Mouse (Mus musculus): ENCODE data around the gene Tmem235. TPM values are rescaled to one million over a fixed set of nuclear protein-coding genes. Genes with fewer than 3 reads are reported as not detected.

Gene Tmem235
- polyA plus RNA-seq, 1 experiment = not detected

- Histone ChIP-seq H3K4me1 (ENCODE audit: control insufficient read depth, insufficient read depth, insufficient read length) (no peaks in the 10 kb centered on the region), H3K4me3 (ENCODE audit: extremely low read depth, insufficient read depth, insufficient read length) (no peak overlapping the region), H3K36me3 (ENCODE audit: control insufficient read depth, insufficient read depth, low read length) (no peaks in the 10 kb centered on the region), H3K27ac (ENCODE audit: insufficient read depth, low read length) (no peak overlapping the region), H3K27me3 (ENCODE audit: control insufficient read depth, insufficient read depth, low read length) (peaks cover 3% of the 10 kb centered on the region; the same call in 1 of the 2 replicates)
- WGBS = 83% methylated on average over 11 of the region's 11 CpGs
- no peak for TF ChIP-seq POLR2A (IDR thresholded peaks at IDR 0.05; ENCODE audit: low read depth, low read length)
- no peak for TF ChIP-seq CTCF (IDR thresholded peaks at IDR 0.05; ENCODE audit: extremely low read depth, insufficient read depth, insufficient read length, insufficient replicate concordance)
- DNase-seq (ENCODE audit: low read depth in 1 of 2, low spot score in 2 of 2) = no peak
Observed at GRCm38 (mm10) chr11:117863174-117863856, 2.8 kb downstream of the Tmem235 start.

DNA sequence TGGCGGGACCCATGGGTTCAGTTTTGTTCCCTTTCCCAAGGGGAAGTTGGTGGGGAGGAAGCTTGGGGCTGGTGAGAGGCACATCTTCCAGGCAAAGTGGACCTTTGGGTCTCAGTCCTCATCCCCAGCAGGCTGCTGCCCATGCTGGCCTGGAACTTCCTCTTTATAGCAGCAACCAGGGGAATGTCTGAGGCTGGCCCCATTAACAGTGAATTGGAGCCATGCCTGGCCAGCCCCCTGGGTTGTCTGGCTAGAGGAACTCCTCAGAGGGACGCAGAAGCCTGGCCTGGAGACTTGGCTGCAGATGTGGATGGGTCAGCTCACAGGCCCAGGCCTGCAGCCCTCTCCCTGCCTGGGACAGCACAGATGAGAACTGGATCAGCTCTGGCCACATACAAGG, 4.3 kb downstream of the Tmem235 start:
- H3K27me3 ChIP-seq (ENCODE audit: control insufficient read depth, insufficient read depth, low read length) = peaks cover 3% of the 10 kb centered on the region; the same call in 1 of the 2 replicates
- no peak overlapping the region for H3K4me3 ChIP-seq (ENCODE audit: extremely low read depth, insufficient read depth, insufficient read length)
- H3K36me3 ChIP-seq (ENCODE audit: control insufficient read depth, insufficient read depth, low read length) = no peaks in the 10 kb centered on the region
- H3K4me1 ChIP-seq (ENCODE audit: control insufficient read depth, insufficient read depth, insufficient read length) = no peaks in the 10 kb centered on the region
- DNase-seq (ENCODE audit: low read depth in 1 of 2, low spot score in 2 of 2) = no peak
- WGBS = 33% methylated on average over 2 of the region's 2 CpGs
- TF ChIP-seq CTCF (IDR thresholded peaks at IDR 0.05; ENCODE audit: extremely low read depth, insufficient read depth, insufficient read length, insufficient replicate concordance) = no peak
- no peak for TF ChIP-seq POLR2A (IDR thresholded peaks at IDR 0.05; ENCODE audit: low read depth, low read length)
- no peak overlapping the region for H3K27ac ChIP-seq (ENCODE audit: insufficient read depth, low read length)

DNA sequence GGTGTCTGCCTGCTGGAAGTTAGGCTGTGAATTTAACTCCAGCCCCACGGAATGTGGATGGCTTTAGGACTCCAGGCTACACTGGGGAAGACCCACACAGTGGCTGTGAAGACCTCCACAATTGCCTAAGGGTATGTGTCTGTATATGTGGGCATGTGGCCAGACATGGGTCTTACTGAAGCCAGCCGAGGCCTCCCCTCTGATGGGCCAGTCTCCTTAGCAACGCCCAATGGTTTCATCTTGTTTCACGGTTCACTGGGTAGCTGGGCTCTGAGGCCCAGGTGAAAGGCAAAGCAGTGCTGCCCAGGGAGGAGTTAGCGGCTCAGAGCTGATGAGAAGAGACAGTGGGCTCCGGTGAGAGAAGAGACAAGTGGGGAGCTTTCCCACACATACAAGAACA, 5.4 kb downstream of the Tmem235 start:
- Histone ChIP-seq H3K4me3 (ENCODE audit: extremely low read depth, insufficient read depth, insufficient read length) (no peak overlapping the region), H3K27ac (ENCODE audit: insufficient read depth, low read length) (no peak overlapping the region), H3K36me3 (ENCODE audit: control insufficient read depth, insufficient read depth, low read length) (no peaks in the 10 kb centered on the region), H3K4me1 (ENCODE audit: control insufficient read depth, insufficient read depth, insufficient read length) (peaks cover 3% of the 10 kb centered on the region; the same call in 1 of the 2 replicates), H3K27me3 (ENCODE audit: control insufficient read depth, insufficient read depth, low read length) (no peaks in the 10 kb centered on the region)
- TF ChIP-seq CTCF (IDR thresholded peaks at IDR 0.05; ENCODE audit: extremely low read depth, insufficient read depth, insufficient read length, insufficient replicate concordance) = no peak
- no peak for TF ChIP-seq POLR2A (IDR thresholded peaks at IDR 0.05; ENCODE audit: low read depth, low read length)
- WGBS = 72% methylated on average over 6 of the region's 6 CpGs
- DNase-seq (ENCODE audit: low read depth in 1 of 2, low spot score in 2 of 2) = no peak

DNA sequence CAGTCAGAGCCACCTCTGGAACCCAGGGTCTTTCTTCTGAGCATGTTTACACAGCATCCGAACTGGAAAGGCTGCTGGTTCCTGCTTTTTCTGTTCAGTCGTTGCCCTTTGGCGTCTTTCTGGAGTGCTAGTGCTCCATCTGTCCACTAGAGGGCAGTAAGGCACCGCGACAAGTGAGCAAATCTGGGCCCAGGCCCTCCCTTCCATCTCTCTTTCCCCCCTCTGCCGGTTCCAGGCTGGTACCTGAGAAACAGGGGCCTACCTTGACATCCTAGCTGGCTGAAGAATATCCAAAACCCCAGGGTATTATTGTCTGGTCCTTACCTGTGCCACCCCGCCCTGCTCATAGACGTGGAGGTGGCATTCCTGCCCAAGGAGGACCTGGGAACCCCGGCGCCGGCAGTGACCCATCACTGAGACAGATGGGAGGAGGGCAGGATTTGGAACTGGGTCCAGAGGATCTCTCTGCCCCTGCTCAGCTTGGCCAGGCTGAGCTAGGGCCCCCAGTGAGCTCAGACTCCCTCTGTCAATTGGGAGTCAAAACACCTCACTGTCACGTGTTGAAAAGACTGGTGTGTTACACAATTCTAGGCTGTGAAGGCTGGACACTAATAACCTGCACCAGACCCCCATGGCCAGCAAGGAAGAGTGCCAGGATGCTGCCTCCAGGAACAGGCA, 10.3 kb downstream of the Tmem235 start:
- TF ChIP-seq POLR2A (IDR thresholded peaks at IDR 0.05; ENCODE audit: low read depth, low read length) (no peak), CTCF (IDR thresholded peaks at IDR 0.05; ENCODE audit: extremely low read depth, insufficient read depth, insufficient read length, insufficient replicate concordance) (peak; percentile 96)
- DNase-seq (ENCODE audit: low read depth in 1 of 2, low spot score in 2 of 2) = peak; percentile 63 to 64
- Histone ChIP-seq H3K4me1 (ENCODE audit: control insufficient read depth, insufficient read depth, insufficient read length) (peaks cover 21% of the 10 kb centered on the region; the same call in 1 of the 2 replicates), H3K27me3 (ENCODE audit: control insufficient read depth, insufficient read depth, low read length) (no peaks in the 10 kb centered on the region), H3K27ac (ENCODE audit: insufficient read depth, low read length) (peak overlapping the region; percentile 92), H3K36me3 (ENCODE audit: control insufficient read depth, insufficient read depth, low read length) (no peaks in the 10 kb centered on the region), H3K4me3 (ENCODE audit: extremely low read depth, insufficient read depth, insufficient read length) (no peak overlapping the region)
- WGBS = 42% methylated on average over 12 of the region's 12 CpGs

DNA sequence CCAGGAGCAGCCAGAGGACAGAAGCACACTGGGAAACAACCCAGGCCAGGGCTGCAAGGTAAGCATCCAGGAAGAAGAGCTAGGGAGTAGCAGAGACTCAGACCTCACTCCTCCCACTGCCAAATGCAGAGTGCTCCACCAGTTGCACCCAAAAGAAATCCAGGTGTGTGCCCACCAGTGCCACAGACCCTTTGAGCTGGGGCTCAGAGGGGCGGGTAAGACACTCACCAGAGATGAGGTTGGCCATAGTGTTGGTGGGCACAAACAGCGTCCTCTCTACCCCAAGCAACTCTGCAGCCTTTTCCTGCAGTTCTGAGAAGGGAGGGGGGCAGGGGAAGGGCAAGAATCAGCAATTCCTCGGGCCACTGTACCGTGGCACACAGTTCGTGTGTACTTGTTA, 10.8 kb downstream of the Tmem235 start:
- peaks cover 21% of the 10 kb centered on the region; the same call in 1 of the 2 replicates for H3K4me1 ChIP-seq (ENCODE audit: control insufficient read depth, insufficient read depth, insufficient read length)
- no peaks in the 10 kb centered on the region for H3K36me3 ChIP-seq (ENCODE audit: control insufficient read depth, insufficient read depth, low read length)
- no peak for TF ChIP-seq POLR2A (IDR thresholded peaks at IDR 0.05; ENCODE audit: low read depth, low read length)
- TF ChIP-seq CTCF (IDR thresholded peaks at IDR 0.05; ENCODE audit: extremely low read depth, insufficient read depth, insufficient read length, insufficient replicate concordance) = no peak
- H3K27me3 ChIP-seq (ENCODE audit: control insufficient read depth, insufficient read depth, low read length) = no peaks in the 10 kb centered on the region
- no peak for DNase-seq (ENCODE audit: low read depth in 1 of 2, low spot score in 2 of 2)
- 21% methylated on average over 5 of the region's 5 CpGs for WGBS
- H3K4me3 ChIP-seq (ENCODE audit: extremely low read depth, insufficient read depth, insufficient read length) = no peak overlapping the region; the same call in 1 of the 2 replicates
- peak overlapping the region; percentile 92 for H3K27ac ChIP-seq (ENCODE audit: insufficient read depth, low read length)

GRCm38 (mm10) chr11:117871911-117872584, 11.5 kb downstream of the Tmem235 start:
- H3K4me3 ChIP-seq (ENCODE audit: extremely low read depth, insufficient read depth, insufficient read length) = peak overlapping the region; percentile 25; the same call in 1 of the 2 replicates
- DNase-seq (ENCODE audit: low read depth in 1 of 2, low spot score in 2 of 2) = peak; percentile 68 to 72

More at GRCm38 (mm10) chr11:117871911-117872584, 11.5 kb downstream of the Tmem235 start:
- 11% methylated on average over 12 of the region's 12 CpGs for WGBS
- Histone ChIP-seq H3K27me3 (ENCODE audit: control insufficient read depth, insufficient read depth, low read length) (no peaks in the 10 kb centered on the region), H3K4me1 (ENCODE audit: control insufficient read depth, insufficient read depth, insufficient read length) (peaks cover 21% of the 10 kb centered on the region; the same call in 1 of the 2 replicates), H3K36me3 (ENCODE audit: control insufficient read depth, insufficient read depth, low read length) (no peaks in the 10 kb centered on the region), H3K27ac (ENCODE audit: insufficient read depth, low read length) (peak overlapping the region; percentile 92)
- TF ChIP-seq POLR2A (IDR thresholded peaks at IDR 0.05; ENCODE audit: low read depth, low read length) (no peak), CTCF (IDR thresholded peaks at IDR 0.05; ENCODE audit: extremely low read depth, insufficient read depth, insufficient read length, insufficient replicate concordance) (no peak)

Measured in spleen, adult 2 months (tissue).